Mouse (Mus musculus): ENCODE results near the gene Slfn5.
"Not testable (repeated sequence)": the region's sequence is repeated elsewhere in the genome, so short reads cannot be mapped to it uniquely, and the experiment has no call there.

DNA sequence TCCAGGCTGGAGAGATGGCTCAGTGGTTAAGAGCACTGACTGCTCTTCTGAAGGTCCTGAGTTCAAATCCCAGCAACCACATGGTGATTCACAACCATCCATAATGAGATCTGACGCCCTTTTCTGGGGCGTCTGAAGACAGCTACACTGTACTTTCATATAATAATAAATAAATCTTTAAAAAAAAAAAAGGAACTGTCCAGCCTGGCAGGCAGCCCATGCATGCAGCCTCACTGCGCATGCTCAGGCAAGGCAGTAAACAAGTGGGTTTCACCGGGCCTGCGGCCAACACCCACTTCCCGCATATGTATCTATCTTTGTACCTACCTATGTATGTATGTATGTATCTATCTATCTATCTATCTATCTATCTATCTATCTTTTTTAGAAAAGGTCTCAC, 27.2 kb upstream of the Slfn5 start:
- TF ChIP-seq MYC (IDR thresholded peaks at IDR 0.05; ENCODE audit: low read depth, low read length); CTCF (conservative IDR thresholded peaks at IDR 0.05 in 1 of 2, IDR thresholded peaks at IDR 0.05 in 1 of 2; ENCODE audit: low read depth in 2 of 2, low read length in 2 of 2); ZNF384 (IDR thresholded peaks at IDR 0.05; ENCODE audit: low read depth, low read length): not testable (repeated sequence)
